Mouse (Mus musculus): ENCODE measurements at regions not wholly inside any gene's neighbourhood (a gene's known extent, or its start where the extent isn't known, plus 50 kb on each side); places are given as distances from the start of the nearest gene placed in this dataset.

GRCm38 (mm10) chr10:44702108-44702507 is 173.8 kb upstream of the Prdm1 start:
- TF ChIP-seq CTCF (conservative IDR thresholded peaks at IDR 0.05; ENCODE audit: insufficient read depth, insufficient read length, low read depth, low read length) (no peak; the same call in 1 of the 2 replicates), POLR2A (IDR thresholded peaks at IDR 0.05; ENCODE audit: low read depth, low read length) (no peak)

All from kidney, adult 2 months (tissue).